ENCODE assay signal across 9 mouse cellular contexts in the genomic region with DNA sequence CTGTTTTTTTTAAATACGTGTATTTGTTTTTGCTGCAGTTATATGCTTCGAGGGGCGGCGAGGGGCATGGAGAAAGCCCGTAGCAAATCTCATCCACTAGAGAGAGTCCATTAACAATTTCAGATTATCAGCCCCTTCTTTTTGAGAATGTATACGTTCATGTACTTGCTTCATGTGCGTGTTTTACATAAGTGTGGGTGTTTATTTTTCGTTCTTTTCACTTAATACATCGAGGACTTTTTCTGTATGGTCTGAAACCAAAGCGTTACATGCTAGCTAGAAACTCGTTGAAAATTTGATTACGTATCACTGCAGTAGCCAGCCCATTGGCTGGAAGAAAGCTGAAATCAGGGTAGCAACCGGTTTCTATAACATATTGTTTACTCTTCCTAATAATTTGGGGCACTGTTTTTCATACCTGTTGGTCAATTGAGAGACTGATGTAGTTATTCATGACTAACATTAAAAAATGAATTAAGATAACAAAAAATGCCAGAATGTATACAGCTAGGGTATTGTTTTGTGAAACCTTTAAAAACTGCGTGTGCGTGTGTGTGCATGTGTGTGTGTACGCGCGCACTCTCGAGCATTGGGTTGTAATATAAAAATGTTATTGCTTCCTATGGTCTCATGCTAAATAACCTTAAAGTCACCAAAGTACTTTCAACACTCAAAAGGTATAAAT. TPM values are rescaled to one million over a fixed set of nuclear protein-coding genes. Genes with fewer than 3 reads are reported as not detected.
A peak's percentile ranks its signal among the peaks of the same experiment; 100 is the strongest.
DNase-seq lines count a peak whose midpoint lies in the region; ATAC-seq and TF ChIP-seq lines count a peak whose summit lies in the region.
"Had no signal": no experiment of that assay in that cellular context is flagged by ENCODE, and none has a peak within 500 bp of the region (broad histone marks: within the 10 kb centered on the region; RNA-seq: fewer than 3 reads in every experiment).

No protein-coding gene starts in this region.

- H3K27me3 ChIP-seq in heart, postnatal 0 days (ENCODE audit: control insufficient read depth, insufficient read depth, low read length) = peaks cover 88% of the 10 kb centered on the region
- peaks cover 63% of the 10 kb centered on the region for H3K27me3 ChIP-seq in hindbrain, embryonic 14.5 days (ENCODE audit: control insufficient read depth, insufficient read depth, low read length)
- peaks cover 70% of the 10 kb centered on the region for H3K27me3 ChIP-seq in midbrain, embryonic 13.5 days

- no peak overlapping the region for H3K27ac ChIP-seq in heart, postnatal 0 days (ENCODE audit: low read depth)
- peak overlapping the region; percentile 82 for H3K27ac ChIP-seq in hindbrain, embryonic 14.5 days
- H3K27ac ChIP-seq in midbrain, embryonic 13.5 days = peak overlapping the region; percentile 83; the same call in 1 of the 2 replicates

- peak overlapping the region; percentile 74 for H3K4me2 ChIP-seq in heart, postnatal 0 days (ENCODE audit: low read depth, low read length)
- peak overlapping the region; percentile 56 for H3K4me2 ChIP-seq in hindbrain, embryonic 14.5 days (replicated peaks)
- peak overlapping the region; percentile 59 for H3K4me2 ChIP-seq in midbrain, embryonic 13.5 days (replicated peaks)

- TF ChIP-seq EP300 in heart, postnatal 0 days (IDR thresholded peaks at IDR 0.05; ENCODE audit: low read depth) = no peak

- ATAC-seq in heart, postnatal 0 days (ENCODE audit: insufficient read depth, low read depth) = no peak
- ATAC-seq in hindbrain, embryonic 14.5 days (ENCODE audit: low FRiP score) = no peak
- peak; percentile 18; the same call in 1 of the 2 replicates for ATAC-seq in midbrain, embryonic 13.5 days
- no peak for ATAC-seq in megakaryocyte progenitor cell, adult 5-6 weeks (replicated peaks; ENCODE audit: poor library complexity)

- no peaks in the 10 kb centered on the region for H3K9me3 ChIP-seq in heart, postnatal 0 days (replicated peaks; ENCODE audit: control insufficient read depth, low read length)
- H3K9me3 ChIP-seq in hindbrain, embryonic 14.5 days (ENCODE audit: control insufficient read depth, low read length) = no peaks in the 10 kb centered on the region
- no peaks in the 10 kb centered on the region for H3K9me3 ChIP-seq in midbrain, embryonic 13.5 days

- no peak for DNase-seq in heart, postnatal 0 days (ENCODE audit: low spot score)
- DNase-seq in heart, adult 18-20 months = no peak
- DNase-seq in embryo, embryonic 9.5 days (ENCODE audit: extremely low spot score) = peak; percentile 55
- peak; percentile 70 for DNase-seq in hindbrain, embryonic 14.5 days (ENCODE audit: low spot score)
- no peak for DNase-seq in cerebellum, postnatal 4 days (ENCODE audit: low spot score in 2 of 2)
- no peak for DNase-seq in frontal cortex, postnatal 36 days (ENCODE audit: low spot score in 2 of 2)
- DNase-seq: kidney, adult 8-10 months had no signal

- WGBS in heart, postnatal 0 days = 12% methylated on average over 19 of the region's 19 CpGs
- WGBS in hindbrain, embryonic 14.5 days = 9% methylated on average over 19 of the region's 19 CpGs
- WGBS in midbrain, embryonic 13.5 days = 8% methylated on average over 19 of the region's 19 CpGs

- no peaks in the 10 kb centered on the region for H3K36me3 ChIP-seq in heart, postnatal 0 days (replicated peaks; ENCODE audit: control insufficient read depth, insufficient read depth, low read length)
- H3K36me3 ChIP-seq in hindbrain, embryonic 14.5 days (replicated peaks; ENCODE audit: control insufficient read depth, insufficient read depth) = no peaks in the 10 kb centered on the region
- H3K36me3 ChIP-seq in midbrain, embryonic 13.5 days = no peaks in the 10 kb centered on the region

- peak overlapping the region; percentile 55 for H3K4me3 ChIP-seq in heart, postnatal 0 days (ENCODE audit: low read depth, low read length)
- H3K4me3 ChIP-seq in hindbrain, embryonic 14.5 days (replicated peaks; ENCODE audit: low read length) = peak overlapping the region; percentile 61
- H3K4me3 ChIP-seq in midbrain, embryonic 13.5 days (replicated peaks) = peak overlapping the region; percentile 60

- H3K4me1 ChIP-seq in heart, postnatal 0 days (ENCODE audit: control insufficient read depth, insufficient read depth) = no peaks in the 10 kb centered on the region
- no peaks in the 10 kb centered on the region for H3K4me1 ChIP-seq in hindbrain, embryonic 14.5 days (replicated peaks; ENCODE audit: control insufficient read depth, insufficient read depth, low read length)
- no peaks in the 10 kb centered on the region for H3K4me1 ChIP-seq in midbrain, embryonic 13.5 days (replicated peaks)

- peak overlapping the region; percentile 55; the same call in 1 of the 2 replicates for H3K9ac ChIP-seq in heart, postnatal 0 days (replicated peaks; ENCODE audit: low read depth, low read length)
- H3K9ac ChIP-seq in hindbrain, embryonic 14.5 days = peak overlapping the region; percentile 78
- H3K9ac ChIP-seq in midbrain, embryonic 13.5 days (replicated peaks) = peak overlapping the region; percentile 79

- TF ChIP-seq CTCF in heart, postnatal 0 days (IDR thresholded peaks at IDR 0.05; ENCODE audit: low read depth) = no peak

RNA-seq across cellular contexts. Expression of gene Zdbf2, which starts 1.1 kb away (rescaled TPM):
- total RNA-seq in heart, postnatal 0 days (2014; rRNA removed; ENCODE audit: low replicate concordance) = 2.0 and 3.3 TPM in 2 replicates
- 3.0 and 3.5 TPM in 2 replicates for polyA plus RNA-seq in heart, postnatal 0 days (2015; fragmentation: Nextera tagmentation; extraction: Ambion mirVana)
- under 1 TPM; 0.22 to 0.41 TPM for total RNA-seq in heart, adult 18-20 months (2021)
- polyA plus RNA-seq in hindbrain, embryonic 14.5 days (2014; fragmentation: Nextera tagmentation; extraction: Ambion mirVana) = 34.9 and 37.5 TPM in 2 replicates
- 47.9 and 49.6 TPM in 2 replicates for polyA plus RNA-seq in midbrain, embryonic 13.5 days (2015; fragmentation: Nextera tagmentation; extraction: Ambion mirVana)
- not detected in 2 replicates for total RNA-seq in megakaryocyte progenitor cell, adult 5-6 weeks (2015)
- total RNA-seq in megakaryocyte progenitor cell, adult 5-6 weeks (2017) = not detected in 2 replicates

RNA-seq across cellular contexts. Expression of gene Gpr1, which starts 59.8 kb away (rescaled TPM):
- not detected in 2 replicates for total RNA-seq in heart, postnatal 0 days (2014; rRNA removed; ENCODE audit: low replicate concordance)
- 0.10 TPM in 1 of 2 replicates, not detected in the other for polyA plus RNA-seq in heart, postnatal 0 days (2015; fragmentation: Nextera tagmentation; extraction: Ambion mirVana)
- total RNA-seq in heart, adult 18-20 months (2021) = under 1 TPM; 0.17 to 0.51 TPM
- 0.35 and 0.63 TPM in 2 replicates for polyA plus RNA-seq in hindbrain, embryonic 14.5 days (2014; fragmentation: Nextera tagmentation; extraction: Ambion mirVana)
- polyA plus RNA-seq in midbrain, embryonic 13.5 days (2015; fragmentation: Nextera tagmentation; extraction: Ambion mirVana) = 0.43 and 0.70 TPM in 2 replicates
- total RNA-seq in megakaryocyte progenitor cell, adult 5-6 weeks (2015) = not detected in 2 replicates
- total RNA-seq in megakaryocyte progenitor cell, adult 5-6 weeks (2017) = not detected in 2 replicates

Comparison
In these comparisons a context has a peak if more than half of its experiments do, and no peak if none do; other contexts are left out.
1. DNase-seq: peak in embryo, embryonic 9.5 days (single experiment) and hindbrain, embryonic 14.5 days (single experiment); none in heart, postnatal 0 days (single experiment), heart, adult 18-20 months (0 of 2), cerebellum, postnatal 4 days (0 of 2) and frontal cortex, postnatal 36 days (0 of 2).
2. Peak in every context shown above with its lines, with median percentiles within 50 percentile points of each other: H3K4me2 ChIP-seq, H3K4me3 ChIP-seq and H3K9ac ChIP-seq.